Mouse (Mus musculus) C2C12 (cell line): ENCODE measurements around the gene Pgm1.

Experiments
- CTCF ChIP-seq: IDR thresholded peaks from one replicate; pipeline ENCODE4 v1.5.1; 2011; ENCODE audit not compliant: control insufficient read depth, insufficient read depth, insufficient read length
- FOSL1 ChIP-seq: IDR thresholded peaks from one replicate; pipeline ENCODE4 v1.8.0; 2011; ENCODE audit warnings: mild to moderate bottlenecking, low read length; ENCODE audit not compliant: poor library complexity, insufficient read depth, severe bottlenecking
- MAX ChIP-seq: IDR thresholded peaks from one replicate; pipeline ENCODE4 v1.6.1; 2011; ENCODE audit warnings: mild to moderate bottlenecking, control low read depth
- MYOD1 ChIP-seq: IDR thresholded peaks from one replicate; pipeline ENCODE4 v1.6.1; 2011; ENCODE audit warnings: low read depth; ENCODE audit not compliant: control insufficient read depth, insufficient read length
- MYOG ChIP-seq: IDR thresholded peaks from one replicate; pipeline ENCODE4 v1.6.1; 2011; ENCODE audit not compliant: control insufficient read depth, insufficient read length; ENCODE audit errors: extremely low read depth
- USF1 ChIP-seq: IDR thresholded peaks from one replicate; pipeline ENCODE4 v1.6.1; 2011; ENCODE audit warnings: low read depth, mild to moderate bottlenecking, control low read depth, moderate library complexity

GRCm38 (mm10) chr4:99966555-99966954 lies 37.3 kb downstream of the Pgm1 start:
- TF ChIP-seq CTCF (no peak), USF1 (no peak), MAX (no peak), FOSL1 (no peak), MYOG (no peak), MYOD1 (no peak)
